Mouse (Mus musculus): ENCODE results near the gene G6pc3. TPM values are rescaled to one million over a fixed set of nuclear protein-coding genes. Genes with fewer than 3 reads are reported as not detected.

G6pc3 gene
- polyA plus RNA-seq, 1 experiment, result 136 TPM

GRCm38 (mm10) chr11:102218783-102219182, 29.4 kb downstream of the G6pc3 start:
- DNase-seq (ENCODE audit: low read depth), result no peak

GRCm38 (mm10) chr11:102219247-102219993, 30.0 kb downstream of the G6pc3 start:
- no peak for DNase-seq (ENCODE audit: low read depth)

- no peak for DNase-seq (ENCODE audit: low read depth)
Measured at GRCm38 (mm10) chr11:102219994-102220346, 30.6 kb downstream of the G6pc3 start.

GRCm38 (mm10) chr11:102220451-102220850, 31.0 kb downstream of the G6pc3 start:
- DNase-seq (ENCODE audit: low read depth), result no peak

GRCm38 (mm10) chr11:102221243-102221953, 32.0 kb downstream of the G6pc3 start:
- no peak for DNase-seq (ENCODE audit: low read depth)

- no peak for DNase-seq (ENCODE audit: low read depth)
Measured at GRCm38 (mm10) chr11:102221954-102222351, 32.5 kb downstream of the G6pc3 start.

GRCm38 (mm10) chr11:102223166-102223565, 33.7 kb downstream of the G6pc3 start:
- DNase-seq (ENCODE audit: low read depth), result no peak

GRCm38 (mm10) chr11:102224686-102225085, 35.3 kb downstream of the G6pc3 start:
- DNase-seq (ENCODE audit: low read depth), result no peak

GRCm38 (mm10) chr11:102225221-102225620, 35.8 kb downstream of the G6pc3 start:
- no peak for DNase-seq (ENCODE audit: low read depth)

GRCm38 (mm10) chr11:102226067-102226978, 36.9 kb downstream of the G6pc3 start:
- DNase-seq (ENCODE audit: low read depth), result no peak

GRCm38 (mm10) chr11:102227270-102228190, 38.1 kb downstream of the G6pc3 start:
- no peak for DNase-seq (ENCODE audit: low read depth)

- DNase-seq (ENCODE audit: low read depth), result no peak
Measured at GRCm38 (mm10) chr11:102228191-102228545, 38.7 kb downstream of the G6pc3 start.

GRCm38 (mm10) chr11:102228646-102229268, 39.3 kb downstream of the G6pc3 start:
- DNase-seq (ENCODE audit: low read depth), result no peak

- DNase-seq (ENCODE audit: low read depth), result no peak
Measured at GRCm38 (mm10) chr11:102229331-102229953, 40.0 kb downstream of the G6pc3 start.

- peak; percentile 76 for DNase-seq (ENCODE audit: low read depth)
Measured at GRCm38 (mm10) chr11:102230006-102230741, 40.8 kb downstream of the G6pc3 start, which contains the start of gene Hdac5. Gene Hdac5 (minus strand): TSS chr11:102230166.

GRCm38 (mm10) chr11:102236022-102236421, 46.6 kb downstream of the G6pc3 start:
- no peak for DNase-seq (ENCODE audit: low read depth)

GRCm38 (mm10) chr11:102240636-102241035, 51.2 kb downstream of the G6pc3 start:
- DNase-seq (ENCODE audit: low read depth), result no peak

GRCm38 (mm10) chr11:102241246-102241645, 51.8 kb downstream of the G6pc3 start:
- no peak for DNase-seq (ENCODE audit: low read depth)

GRCm38 (mm10) chr11:102241874-102242273, 52.5 kb downstream of the G6pc3 start:
- no peak for DNase-seq (ENCODE audit: low read depth)
